Mouse (Mus musculus) kidney, embryonic 14.5 days (tissue): ENCODE data around the gene Il20rb. TPM values are rescaled to one million over a fixed set of nuclear protein-coding genes. Genes with fewer than 3 reads are reported as not detected.

Experiments used
- ATAC-seq: fragments of 200-750 bp; cut with Nextera tagmentation; 2 replicates; pipeline ENCODE4 v1.8.0; 2017; ENCODE audit warnings: moderate number of reproducible peaks, mild to moderate bottlenecking, moderate TSS enrichment, moderate library complexity; ENCODE audit not compliant: low FRiP score, low TSS enrichment
- H3K27ac ChIP-seq: fragments of 300-500 bp; sonication (generic); 2 replicates; pipeline ENCODE4 v1.5.1; 2014; ENCODE audit warnings: low read depth, mild to moderate bottlenecking, low read length, moderate library complexity, mixed read lengths
- H3K27me3 ChIP-seq: fragments of 300-500 bp; sonication (generic); 2 replicates; pipeline ENCODE4 v1.6.1; 2014; ENCODE audit warnings: mild to moderate bottlenecking, low read length; ENCODE audit not compliant: control insufficient read depth, insufficient read depth
- H3K36me3 ChIP-seq: fragments of 300-500 bp; sonication (generic); 2 replicates; pipeline ENCODE4 v1.6.1; 2014; ENCODE audit warnings: low read length, mixed read lengths; ENCODE audit not compliant: control insufficient read depth, insufficient read depth
- H3K4me1 ChIP-seq: fragments of 300-500 bp; sonication (generic); 2 replicates; pipeline ENCODE4 v1.6.1; 2014; ENCODE audit warnings: low read length, mixed read lengths; ENCODE audit not compliant: control insufficient read depth, insufficient read depth
- H3K4me2 ChIP-seq: fragments of 300-500 bp; sonication (generic); replicated peaks from 2 replicates; pipeline ENCODE4 v1.6.1; 2014; ENCODE audit warnings: low read depth, mild to moderate bottlenecking, low read length
- H3K4me3 ChIP-seq: fragments of 300-500 bp; sonication (generic); 2 replicates; pipeline ENCODE4 v1.5.1; 2014; ENCODE audit warnings: mild to moderate bottlenecking, low read length
- H3K9ac ChIP-seq: fragments of 300-500 bp; sonication (generic); 2 replicates; pipeline ENCODE4 v1.6.1; 2014; ENCODE audit warnings: low read depth, mild to moderate bottlenecking, low read length, moderate library complexity
- H3K9me3 ChIP-seq: fragments of 300-500 bp; sonication (generic); 2 replicates; pipeline ENCODE4 v1.6.1; 2016; ENCODE audit warnings: low read length; ENCODE audit not compliant: control insufficient read depth
- WGBS: fragments of 180-500 bp; shearing (Covaris S2); extraction: QIAGEN DNeasy Blood & Tissue Kit; methylation state at CpG from one replicate; pipeline ENCODE4 v1.1.7; 2014; 5-methylcytosine and 5-hydroxymethylcytosine counted together
- polyA plus RNA-seq: library from polyadenylated mRNA; unstranded; fragments of >200 nt; fragmentation: Nextera tagmentation; extraction: Ambion mirVana; gene quantifications from 2 replicates; pipeline ENCODE4 v1.2.1, GENCODE M21; 2014

Gene Il20rb
- 0.79 and 1.8 TPM in 2 replicates for polyA plus RNA-seq

- Histone ChIP-seq H3K27ac (no peak within 1 kb of the TSS), H3K36me3 (no peaks in the 10 kb centered on the region), H3K9ac (no peak within 1 kb of the TSS), H3K4me1 (peaks cover 14% of the 10 kb centered on the region), H3K9me3 (no peaks in the 10 kb centered on the region), H3K27me3 (no peaks in the 10 kb centered on the region), H3K4me2 (no peak within 1 kb of the TSS), H3K4me3 (no peak within 1 kb of the TSS)
- peak; percentile 37; the same call in 1 of the 2 replicates for ATAC-seq
- 86% methylated on average over 5 of the region's 5 CpGs for WGBS
Observed at GRCm38 (mm10) chr9:100486431-100486830, at the start of gene Il20rb. Il20rb (minus strand) TSS chr9:100486788.

GRCm38 (mm10) chr9:100535618-100536262 is 49.2 kb upstream of the Il20rb start:
- Histone ChIP-seq H3K36me3 (no peaks in the 10 kb centered on the region), H3K27ac (no peak overlapping the region), H3K4me1 (0 out of 2 replicates have a peak, but pooled peaks cover 4% of the 10 kb centered on the region), H3K9ac (no peak overlapping the region), H3K4me2 (no peak overlapping the region), H3K27me3 (no peaks in the 10 kb centered on the region), H3K4me3 (no peak overlapping the region), H3K9me3 (no peaks in the 10 kb centered on the region)
- WGBS, result 87% methylated on average over 2 of the region's 2 CpGs
- ATAC-seq, result no peak

- Histone ChIP-seq H3K36me3 (no peaks in the 10 kb centered on the region), H3K9ac (no peak overlapping the region), H3K4me1 (0 out of 2 replicates have a peak, but pooled peaks cover 4% of the 10 kb centered on the region), H3K27ac (no peak overlapping the region), H3K4me2 (no peak overlapping the region), H3K27me3 (no peaks in the 10 kb centered on the region), H3K4me3 (no peak overlapping the region), H3K9me3 (no peaks in the 10 kb centered on the region)
- 87% methylated on average over 3 of the region's 3 CpGs for WGBS
- ATAC-seq, result no peak
Observed at GRCm38 (mm10) chr9:100534686-100535085, 48.1 kb upstream of the Il20rb start.

GRCm38 (mm10) chr9:100532847-100533505 is 46.4 kb upstream of the Il20rb start:
- ATAC-seq, result no peak
- Histone ChIP-seq H3K27me3 (no peaks in the 10 kb centered on the region), H3K9ac (no peak overlapping the region), H3K27ac (no peak overlapping the region), H3K4me1 (0 out of 2 replicates have a peak, but pooled peaks cover 4% of the 10 kb centered on the region), H3K9me3 (peaks cover 8% of the 10 kb centered on the region; the same call in 1 of the 2 replicates), H3K36me3 (no peaks in the 10 kb centered on the region), H3K4me2 (no peak overlapping the region), H3K4me3 (no peak overlapping the region)
- WGBS, result 69% methylated on average over 3 of the region's 3 CpGs

- H3K9me3 ChIP-seq, result peaks cover 8% of the 10 kb centered on the region; the same call in 1 of the 2 replicates
- WGBS, result 55% methylated on average over 1 of the region's 1 CpGs
- H3K4me1 ChIP-seq, result 0 out of 2 replicates have a peak, but pooled peaks cover 4% of the 10 kb centered on the region
- no peak overlapping the region for H3K4me3 ChIP-seq
- H3K27ac ChIP-seq, result no peak overlapping the region
- no peaks in the 10 kb centered on the region for H3K36me3 ChIP-seq
- ATAC-seq, result no peak
- no peaks in the 10 kb centered on the region for H3K27me3 ChIP-seq
- H3K9ac ChIP-seq, result no peak overlapping the region
- no peak overlapping the region for H3K4me2 ChIP-seq
Observed at GRCm38 (mm10) chr9:100531296-100531695, 44.7 kb upstream of the Il20rb start.

- no peaks in the 10 kb centered on the region for H3K27me3 ChIP-seq
- no peaks in the 10 kb centered on the region for H3K4me1 ChIP-seq
- 85% methylated on average over 2 of the region's 2 CpGs for WGBS
- peaks cover 8% of the 10 kb centered on the region; the same call in 1 of the 2 replicates for H3K9me3 ChIP-seq
- ATAC-seq, result no peak
- H3K4me2 ChIP-seq, result no peak overlapping the region
- no peaks in the 10 kb centered on the region for H3K36me3 ChIP-seq
- no peak overlapping the region for H3K9ac ChIP-seq
- no peak overlapping the region for H3K4me3 ChIP-seq
- H3K27ac ChIP-seq, result no peak overlapping the region
Observed at GRCm38 (mm10) chr9:100525225-100525624, 38.6 kb upstream of the Il20rb start.

- H3K36me3 ChIP-seq, result no peaks in the 10 kb centered on the region
- H3K9ac ChIP-seq, result no peak overlapping the region
- H3K9me3 ChIP-seq, result no peaks in the 10 kb centered on the region
- WGBS, result 67% methylated on average over 2 of the region's 2 CpGs
- no peaks in the 10 kb centered on the region for H3K27me3 ChIP-seq
- no peak overlapping the region for H3K4me2 ChIP-seq
- H3K27ac ChIP-seq, result no peak overlapping the region
- no peaks in the 10 kb centered on the region for H3K4me1 ChIP-seq
- no peak overlapping the region for H3K4me3 ChIP-seq
- no peak for ATAC-seq
Observed at GRCm38 (mm10) chr9:100522029-100522428, 35.4 kb upstream of the Il20rb start.

GRCm38 (mm10) chr9:100520586-100520985 is 34.0 kb upstream of the Il20rb start:
- Histone ChIP-seq H3K4me2 (no peak overlapping the region), H3K4me1 (no peaks in the 10 kb centered on the region), H3K9me3 (no peaks in the 10 kb centered on the region), H3K27me3 (no peaks in the 10 kb centered on the region), H3K27ac (no peak overlapping the region), H3K9ac (no peak overlapping the region), H3K4me3 (no peak overlapping the region), H3K36me3 (no peaks in the 10 kb centered on the region)
- WGBS, result 0% methylated on average over 2 of the region's 2 CpGs
- ATAC-seq, result no peak

- Histone ChIP-seq H3K27ac (no peak overlapping the region), H3K4me2 (no peak overlapping the region), H3K4me3 (no peak overlapping the region), H3K9me3 (no peaks in the 10 kb centered on the region), H3K4me1 (no peaks in the 10 kb centered on the region), H3K36me3 (no peaks in the 10 kb centered on the region), H3K9ac (no peak overlapping the region), H3K27me3 (no peaks in the 10 kb centered on the region)
- no peak for ATAC-seq
- WGBS, result 93% methylated on average over 3 of the region's 3 CpGs
Observed at GRCm38 (mm10) chr9:100520012-100520411, 33.4 kb upstream of the Il20rb start.
